Mouse (Mus musculus): ENCODE results near the gene Slc1a2.

DNA sequence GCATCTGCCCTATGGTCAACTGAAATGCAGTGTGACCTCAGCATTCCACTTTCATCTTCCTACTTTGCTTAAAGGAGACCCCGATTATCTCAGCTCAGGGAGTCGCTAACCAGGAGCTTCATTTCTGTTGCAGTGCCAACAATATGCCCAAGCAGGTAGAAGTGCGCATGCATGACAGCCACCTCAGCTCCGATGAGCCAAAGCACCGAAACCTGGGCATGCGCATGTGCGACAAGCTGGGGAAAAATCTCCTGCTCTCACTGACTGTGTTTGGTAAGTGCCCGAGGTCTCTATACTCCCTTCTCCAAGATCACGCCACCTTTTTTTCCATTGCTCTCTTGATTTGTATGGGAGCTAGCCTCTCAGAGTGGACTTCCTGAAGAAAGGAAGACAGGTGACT is 77.4 kb downstream of the Slc1a2 start:
- TF ChIP-seq CTCF (conservative IDR thresholded peaks at IDR 0.05 in 1 of 2, IDR thresholded peaks at IDR 0.05 in 1 of 2; ENCODE audit: low read depth in 2 of 2, low read length in 2 of 2) (no peak), HCFC1 (IDR thresholded peaks at IDR 0.05; ENCODE audit: low read depth, low read length) (no peak), TCF12 (IDR thresholded peaks at IDR 0.05; ENCODE audit: low read depth, low read length) (no peak), JUN (IDR thresholded peaks at IDR 0.05; ENCODE audit: insufficient read depth, low read depth, low read length) (no peak), POLR2AphosphoS2 (IDR thresholded peaks at IDR 0.05; ENCODE audit: low read depth, low read length) (no peak), POLR2A (IDR thresholded peaks at IDR 0.05; ENCODE audit: low read depth, low read length) (no peak; the same call in 1 of the 2 replicates), ZNF384 (IDR thresholded peaks at IDR 0.05; ENCODE audit: low read depth, low read length) (no peak), ZC3H11A (IDR thresholded peaks at IDR 0.05; ENCODE audit: low read depth, low read length) (no peak), MEF2A (IDR thresholded peaks at IDR 0.05; ENCODE audit: borderline replicate concordance, low read depth, low read length) (no peak), MAFK (IDR thresholded peaks at IDR 0.05; ENCODE audit: insufficient replicate concordance, low read length) (no peak), MAZ (IDR thresholded peaks at IDR 0.05; ENCODE audit: low read depth, low read length) (no peak), ZKSCAN1 (IDR thresholded peaks at IDR 0.05; ENCODE audit: borderline replicate concordance, low read depth, low read length) (no peak)
